Mouse (Mus musculus) WW6 (cell line): ENCODE results near the gene Slc44a3.
A peak's percentile ranks its signal among the peaks of the same experiment; 100 is the strongest.

ENCODE experiments used
- DNase-seq: peaks from one replicate; pipeline ENCODE4 v3.0.0-alpha.2; 2013; ENCODE audit warnings: low read depth, low spot score

Gene Slc44a3

DNA sequence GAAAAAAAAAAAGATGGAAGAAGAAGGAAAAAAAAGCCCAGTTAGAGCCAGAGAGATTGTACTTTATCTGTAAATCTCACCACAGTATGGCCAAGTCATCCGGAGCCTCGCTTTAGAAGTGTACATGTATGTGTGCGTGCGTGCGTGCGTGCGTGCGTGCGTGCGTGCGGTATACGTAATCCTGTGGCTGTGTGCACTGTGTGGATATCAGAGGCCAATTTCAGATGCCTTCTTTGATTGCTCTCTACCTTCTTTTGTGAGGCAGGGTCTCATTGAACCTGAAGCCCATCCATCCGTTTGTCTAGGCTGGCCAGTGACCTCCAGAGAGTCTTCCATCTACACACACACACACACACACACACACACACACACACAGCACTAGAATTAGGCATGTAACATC lies 70.7 kb downstream of the Slc44a3 start:
- DNase-seq: no peak

DNA sequence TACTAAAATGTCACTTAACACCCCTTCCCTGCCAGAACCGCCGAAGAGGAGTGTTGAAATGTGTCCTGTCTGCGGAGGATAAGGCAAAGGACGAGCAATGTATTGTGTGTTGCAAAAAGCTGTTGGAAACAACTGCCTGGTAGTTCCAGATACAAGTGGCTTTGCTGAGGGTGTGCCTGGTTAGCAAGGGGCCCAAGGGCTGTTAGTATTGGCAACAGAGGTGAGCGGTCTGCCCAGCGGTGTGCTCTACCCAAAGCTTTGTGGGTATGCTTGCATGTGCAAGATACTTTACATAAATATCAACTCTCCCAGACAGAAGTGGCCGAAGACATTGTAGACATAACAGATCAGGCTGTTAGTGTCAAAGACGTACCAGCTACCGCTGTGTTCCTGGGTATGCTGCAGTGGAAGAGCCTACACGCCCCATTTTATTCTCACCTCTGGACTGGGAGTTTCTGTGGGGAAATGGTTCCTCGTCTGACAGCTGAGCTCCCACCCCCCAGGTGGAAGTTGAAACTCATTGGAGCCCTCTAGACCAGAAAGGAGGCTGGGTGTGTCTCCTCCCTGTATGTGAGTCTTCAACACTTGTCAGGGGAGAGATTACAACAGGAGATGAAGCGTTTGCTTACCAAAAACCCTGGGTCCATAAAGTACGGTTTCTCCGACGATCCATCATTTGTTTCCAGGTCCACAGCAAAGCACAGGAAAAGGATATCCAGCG lies 71.6 kb downstream of the Slc44a3 start:
- DNase-seq: no peak

DNA sequence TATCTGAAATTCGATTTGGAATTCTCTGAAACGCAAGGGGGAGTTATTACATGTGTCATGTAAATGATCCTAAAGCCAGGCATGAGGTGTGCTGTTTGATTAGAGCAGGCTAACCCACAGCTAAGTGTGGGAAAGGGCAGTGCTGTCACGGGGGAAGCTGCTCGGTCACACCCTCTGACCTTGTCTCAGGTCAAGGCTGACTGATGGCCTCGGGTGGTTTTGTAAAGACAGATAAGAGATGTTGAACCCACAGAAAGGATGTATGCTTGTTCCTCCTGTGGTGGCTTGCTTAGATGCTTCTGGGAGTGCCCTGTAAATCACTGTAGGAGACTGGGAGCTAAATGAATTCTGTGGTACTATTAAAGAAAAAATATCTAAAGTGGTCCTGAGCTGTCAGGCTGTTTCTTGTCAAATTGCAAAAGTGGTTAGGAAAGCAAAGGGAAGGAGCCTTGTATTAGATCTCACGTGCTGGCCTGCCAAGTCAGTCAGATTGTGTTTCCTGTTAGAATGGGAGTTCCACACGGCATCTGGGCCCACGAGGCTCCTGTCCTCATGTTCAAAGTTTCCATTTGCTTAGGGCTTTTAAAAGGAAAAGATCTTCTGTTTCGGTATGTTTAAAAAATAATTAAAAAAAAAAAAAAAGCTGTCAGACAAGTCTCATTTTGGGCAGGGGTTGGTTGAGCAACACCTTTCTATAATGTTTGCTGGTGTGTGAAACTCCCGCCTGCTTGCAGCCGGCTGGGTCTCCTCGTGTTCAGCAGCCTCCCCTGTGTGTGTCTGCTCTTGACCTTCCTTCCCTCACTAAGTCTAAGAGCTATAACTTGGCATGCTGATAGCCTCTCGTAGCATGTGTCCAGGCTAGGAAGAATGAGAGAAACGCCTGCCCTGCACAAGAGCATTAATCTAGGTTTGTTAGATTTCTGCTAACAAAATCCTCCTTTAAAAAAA lies 73.4 kb downstream of the Slc44a3 start:
- DNase-seq: no peak

DNA sequence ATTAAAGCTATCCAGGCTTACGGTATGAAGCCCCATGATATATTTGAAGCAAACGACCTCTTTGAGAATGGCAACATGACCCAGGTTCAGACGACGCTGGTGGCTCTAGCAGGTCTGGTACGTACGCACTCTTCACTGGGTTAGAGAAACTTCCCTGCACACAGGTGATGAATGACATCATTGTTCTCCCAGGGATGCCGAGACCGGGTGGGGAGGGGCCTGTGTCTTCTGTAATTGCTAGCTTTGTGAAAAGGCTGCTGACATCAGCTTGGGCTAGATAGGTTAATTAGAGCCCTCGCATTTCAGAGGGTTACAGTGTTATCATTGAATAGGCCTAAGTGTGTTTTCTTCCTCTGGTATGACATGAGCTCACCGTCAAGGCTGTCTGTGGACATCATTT lies 80.8 kb downstream of the Slc44a3 start:
- no peak for DNase-seq

DNA sequence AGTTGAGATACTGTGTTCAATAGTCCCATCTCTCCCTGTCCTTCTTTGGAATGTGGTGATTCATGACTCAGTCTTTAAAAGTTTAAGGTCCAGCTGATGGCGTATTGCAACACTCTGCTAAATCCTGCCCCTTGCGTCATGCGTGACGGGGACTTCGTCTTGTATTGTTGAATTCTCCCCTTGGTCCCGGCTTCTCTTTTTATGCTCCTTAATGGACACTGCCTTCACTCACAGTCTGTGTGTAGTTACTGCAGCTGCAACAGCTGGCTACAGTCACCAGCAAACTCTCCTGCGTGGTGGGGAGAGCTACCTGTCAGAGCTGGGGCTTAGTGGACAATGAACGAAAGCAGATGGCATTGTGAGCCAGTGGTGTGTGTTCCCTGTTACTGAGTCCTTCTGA lies 82.7 kb downstream of the Slc44a3 start:
- no peak for DNase-seq

DNA sequence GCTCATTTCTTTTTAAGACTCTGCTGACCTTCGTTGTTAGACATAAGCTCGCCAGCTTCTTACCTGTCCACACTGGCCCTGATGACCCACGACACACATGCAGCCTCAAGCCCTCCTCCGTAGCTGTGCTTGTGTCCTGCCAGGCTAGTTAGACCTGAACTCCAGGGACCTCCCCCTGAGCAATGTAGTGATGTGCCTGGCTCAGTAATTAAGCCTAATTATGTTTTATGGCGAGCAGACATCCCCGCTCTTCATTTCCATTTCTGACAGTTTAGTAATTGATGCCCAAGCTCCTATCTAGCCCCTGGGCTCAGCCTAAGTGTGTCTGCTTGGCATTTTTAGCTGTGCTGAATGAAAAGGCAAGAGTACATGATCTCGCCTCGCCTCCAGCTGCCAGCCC lies 83.6 kb downstream of the Slc44a3 start:
- DNase-seq: no peak

DNA sequence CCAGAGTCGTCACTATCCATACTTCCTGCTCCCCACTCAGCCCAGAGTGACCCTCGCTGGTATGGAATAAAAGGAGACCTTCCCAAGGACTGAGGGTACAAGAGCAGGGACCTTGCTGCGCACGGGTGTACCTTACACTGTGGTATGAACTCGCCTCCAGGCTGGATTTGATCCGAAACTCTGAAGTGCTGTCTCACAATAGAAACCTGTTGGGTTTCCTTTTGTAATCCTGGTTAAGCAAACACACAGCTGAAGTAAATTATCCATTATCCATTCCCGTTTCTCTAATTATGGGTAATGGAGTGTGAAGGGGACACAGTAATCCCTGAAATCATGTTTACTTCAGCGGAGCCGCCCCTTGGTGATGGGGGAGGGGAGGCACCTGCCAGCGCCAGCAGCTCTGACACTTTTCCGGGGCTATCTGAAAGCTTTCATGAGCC lies 84.2 kb downstream of the Slc44a3 start:
- no peak for DNase-seq

DNA sequence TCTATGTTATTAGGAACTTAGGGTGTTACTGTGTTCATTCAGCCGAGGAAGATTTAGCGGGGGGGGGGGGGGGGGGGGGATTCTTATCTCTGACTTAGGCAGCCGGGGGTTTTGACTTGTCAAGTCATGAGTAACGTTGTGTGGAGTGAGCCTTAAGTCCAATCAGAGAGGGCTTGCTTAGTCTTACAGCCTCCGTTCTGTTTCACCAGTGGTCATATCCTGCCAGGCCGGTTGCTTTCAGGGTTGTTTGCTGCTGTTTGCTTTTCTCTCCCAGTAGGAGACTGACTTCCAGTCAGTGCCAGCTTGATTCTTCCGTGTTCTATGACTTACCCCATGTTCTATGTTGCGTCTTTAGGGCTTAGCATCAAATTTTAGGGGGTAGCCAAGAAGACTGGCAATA lies 85.8 kb downstream of the Slc44a3 start:
- DNase-seq: no peak

DNA sequence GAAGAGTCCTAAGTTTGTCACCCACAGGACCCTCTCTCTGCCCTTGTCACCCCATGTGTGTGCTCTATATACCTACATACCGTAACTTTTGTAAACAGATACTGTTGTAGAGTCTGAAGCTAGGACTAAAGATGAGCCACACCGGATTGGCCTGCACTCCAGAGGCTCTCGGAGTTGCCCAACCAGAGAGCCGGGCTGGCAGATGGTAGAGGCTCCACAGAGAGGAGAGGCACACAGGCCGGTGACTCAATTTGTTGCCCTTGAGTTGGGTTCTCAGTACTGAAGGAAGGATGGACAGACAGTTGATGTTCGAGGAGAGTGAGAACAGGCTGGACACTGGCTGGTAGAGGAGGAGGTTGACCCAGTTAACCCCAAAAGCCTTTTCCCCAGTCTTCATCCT lies 87.8 kb downstream of the Slc44a3 start:
- no peak for DNase-seq

DNA sequence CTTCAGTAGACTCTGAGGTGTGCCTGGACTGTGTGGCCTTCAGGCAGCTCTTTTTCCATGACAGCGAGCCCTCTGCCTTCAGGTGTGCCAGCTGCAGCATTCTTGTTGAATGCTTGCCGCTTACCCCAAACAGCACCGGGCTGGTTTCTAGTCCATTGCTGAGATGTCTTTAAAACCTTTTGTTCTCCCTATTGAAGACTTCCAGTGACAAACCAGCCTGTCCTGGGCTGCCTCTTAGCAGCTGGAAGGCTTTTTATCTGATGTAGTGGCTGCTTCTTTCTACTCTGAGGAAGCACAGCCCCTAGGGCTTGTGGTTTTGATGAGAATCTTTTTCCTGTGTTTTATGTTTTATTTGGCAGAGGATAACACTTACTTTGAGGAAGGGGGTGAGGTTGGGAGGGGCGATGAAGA lies 88.3 kb downstream of the Slc44a3 start:
- DNase-seq: no peak

DNA sequence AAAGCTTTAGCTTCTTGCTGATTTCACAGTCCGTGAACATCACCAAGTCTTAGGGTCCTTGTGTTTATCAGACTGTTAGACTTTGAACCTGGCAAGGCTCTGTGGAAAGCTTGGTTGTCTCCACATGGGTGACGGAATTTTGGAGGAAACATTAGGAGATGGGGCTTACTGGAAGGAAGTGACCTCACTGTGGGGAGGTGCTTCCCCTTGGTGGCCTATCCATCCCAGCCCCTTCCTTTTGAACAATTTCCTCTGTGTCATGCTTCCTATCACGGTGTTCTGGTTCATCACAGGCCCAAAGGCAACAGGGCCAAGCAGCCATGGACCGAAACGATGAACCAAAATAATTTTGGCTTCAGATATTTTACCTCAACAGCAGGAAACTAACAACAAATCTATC lies 89.9 kb downstream of the Slc44a3 start:
- no peak for DNase-seq

DNA sequence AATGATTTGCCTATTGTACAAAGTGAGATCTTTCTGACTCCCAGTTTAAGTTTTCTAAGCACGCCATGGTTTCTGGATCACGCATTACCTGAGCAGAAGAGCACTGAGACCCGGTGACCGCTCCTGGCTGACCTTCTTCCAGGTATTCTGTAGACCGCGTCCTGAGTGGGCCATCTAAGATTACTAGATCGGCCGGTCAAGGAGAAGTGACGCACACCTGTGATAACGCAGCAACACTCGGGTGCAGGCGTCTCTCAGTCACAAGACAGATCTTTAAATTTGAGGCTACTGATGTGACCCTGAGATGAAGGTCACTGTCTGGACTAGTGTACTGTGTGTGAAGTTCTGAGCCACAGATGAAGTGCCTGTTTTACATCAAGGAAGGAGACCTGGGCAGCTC lies 90.7 kb downstream of the Slc44a3 start:
- DNase-seq: no peak

DNA sequence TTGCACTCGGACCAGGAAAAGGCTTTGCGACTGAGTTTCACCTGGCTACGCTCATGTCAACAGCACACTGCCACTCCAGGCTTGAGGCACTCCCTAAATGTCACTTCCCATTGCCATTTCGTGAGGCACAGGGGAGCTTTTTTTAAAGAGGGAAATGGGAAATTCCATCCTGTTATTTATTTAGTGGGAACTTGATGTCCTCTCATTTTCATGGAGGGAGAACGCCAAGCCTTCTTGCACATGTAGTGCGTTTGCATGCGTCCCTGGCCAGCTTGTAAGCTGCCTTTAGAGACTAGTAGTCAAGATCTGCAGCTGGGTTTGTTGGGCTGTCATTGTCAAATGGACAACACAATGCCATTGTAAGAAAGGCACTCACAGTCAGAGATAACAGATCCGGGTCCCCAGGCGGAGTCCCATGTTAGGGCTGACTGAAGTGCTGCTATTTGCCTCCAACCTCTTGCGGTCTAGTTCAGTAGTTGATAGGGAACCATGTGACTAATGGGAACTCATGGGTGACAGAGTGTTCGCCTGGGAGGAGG lies 92.5 kb downstream of the Slc44a3 start:
- no peak for DNase-seq

DNA sequence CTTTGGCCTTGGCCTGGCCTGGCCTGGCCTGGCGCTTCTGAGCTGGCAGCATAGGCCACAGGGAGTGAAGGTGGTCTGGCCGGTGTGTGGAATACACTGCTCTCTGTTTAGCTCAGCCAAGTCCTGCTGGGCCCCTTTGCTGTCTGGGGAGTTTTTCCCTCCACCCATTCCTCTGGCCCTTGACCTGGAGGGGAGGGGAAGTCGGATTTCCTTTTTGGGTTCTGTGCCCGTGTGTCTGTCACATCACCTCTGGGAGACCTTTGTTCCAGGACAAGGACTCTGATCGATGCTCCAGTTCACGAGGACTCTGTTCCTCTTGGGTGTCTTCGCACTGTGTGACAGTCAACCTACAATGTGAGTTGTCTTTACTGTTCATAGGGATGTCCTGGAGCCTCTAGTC lies 94.2 kb downstream of the Slc44a3 start:
- DNase-seq: no peak

DNA sequence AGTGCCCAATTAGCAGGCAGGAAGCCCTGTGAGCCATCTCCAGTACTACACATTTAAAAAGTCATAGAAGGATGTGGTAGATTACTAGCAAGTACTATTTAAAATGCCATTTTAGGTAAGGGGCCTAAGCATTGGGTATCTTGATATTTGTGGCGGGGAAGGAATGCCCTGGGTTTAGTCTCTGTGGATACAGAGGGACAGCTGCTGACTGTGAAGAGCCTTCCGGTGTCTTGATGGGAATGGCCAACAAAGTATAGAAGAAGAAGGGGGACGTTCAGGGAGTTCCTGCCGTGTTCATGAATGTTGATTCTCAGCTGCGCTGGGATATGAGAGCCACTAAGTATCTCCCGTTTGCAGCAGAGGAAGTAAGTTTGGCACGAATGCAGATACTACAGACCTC lies 95.1 kb downstream of the Slc44a3 start:
- no peak for DNase-seq

DNA sequence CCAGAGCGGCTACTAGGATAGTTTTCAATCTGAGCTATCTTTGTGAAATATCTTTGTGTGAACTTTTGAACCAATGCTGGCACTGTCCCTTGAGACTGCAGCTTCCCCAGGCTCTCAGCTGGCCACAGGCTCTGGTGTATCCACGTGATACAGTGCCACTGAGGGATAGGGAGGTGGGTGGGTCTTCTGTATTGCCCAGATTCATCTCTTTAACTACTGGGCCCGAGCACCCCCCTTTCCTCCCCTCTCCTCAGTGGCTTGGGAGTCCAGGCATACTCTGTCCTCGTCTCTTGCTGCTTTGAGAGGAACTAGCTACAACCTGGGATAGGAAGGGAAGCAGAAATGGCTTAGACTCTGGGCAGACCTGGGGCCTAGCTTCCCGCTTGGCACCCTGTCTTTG lies 96.9 kb downstream of the Slc44a3 start:
- no peak for DNase-seq

DNA sequence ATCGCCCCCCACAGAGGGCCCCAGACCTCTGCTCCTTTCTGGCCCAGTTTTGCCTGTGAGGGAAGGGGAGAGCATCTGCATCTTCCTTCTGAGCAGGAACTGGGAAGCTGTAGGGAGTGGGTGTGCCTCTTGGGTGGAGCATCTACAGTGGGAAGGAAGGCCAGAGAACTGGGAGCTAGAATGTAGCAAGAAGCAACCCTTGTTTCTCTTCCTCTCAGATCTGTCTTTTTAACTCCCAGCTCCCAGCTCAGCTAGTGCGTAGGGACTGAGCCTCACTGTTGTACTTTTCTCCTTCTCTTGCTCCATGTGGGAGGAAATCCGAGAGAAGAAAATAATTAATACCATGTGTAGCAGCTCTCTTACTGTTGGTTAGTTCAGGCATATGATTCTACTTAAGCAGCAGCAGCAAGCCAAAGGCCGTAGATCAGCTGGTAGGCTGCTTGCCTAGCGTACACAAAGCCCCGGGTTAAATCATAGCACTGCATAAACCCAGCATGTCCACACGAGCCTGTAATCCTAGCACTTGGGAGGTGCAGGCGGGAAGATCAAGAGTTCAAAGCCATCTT lies 98.2 kb downstream of the Slc44a3 start:
- no peak for DNase-seq

DNA sequence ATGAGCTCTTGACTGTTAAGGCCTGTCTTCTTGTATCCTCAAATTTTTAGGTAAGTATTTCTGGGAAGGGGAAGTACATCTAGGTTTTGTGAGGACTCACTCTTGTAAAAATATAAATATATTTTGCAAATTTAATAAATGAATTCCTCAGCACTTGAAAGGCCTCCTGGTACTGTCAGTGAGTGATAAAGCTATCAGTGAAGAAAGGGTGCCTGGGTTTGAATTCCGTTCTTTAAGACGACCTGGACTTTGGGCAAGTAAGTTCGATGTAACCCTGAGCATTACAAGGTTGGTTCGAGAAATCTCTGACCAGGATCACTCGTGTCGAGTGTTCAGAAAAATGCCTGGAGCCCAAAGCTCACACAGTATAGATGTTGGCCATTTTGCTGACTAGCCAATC lies 98.8 kb downstream of the Slc44a3 start:
- no peak for DNase-seq

DNA sequence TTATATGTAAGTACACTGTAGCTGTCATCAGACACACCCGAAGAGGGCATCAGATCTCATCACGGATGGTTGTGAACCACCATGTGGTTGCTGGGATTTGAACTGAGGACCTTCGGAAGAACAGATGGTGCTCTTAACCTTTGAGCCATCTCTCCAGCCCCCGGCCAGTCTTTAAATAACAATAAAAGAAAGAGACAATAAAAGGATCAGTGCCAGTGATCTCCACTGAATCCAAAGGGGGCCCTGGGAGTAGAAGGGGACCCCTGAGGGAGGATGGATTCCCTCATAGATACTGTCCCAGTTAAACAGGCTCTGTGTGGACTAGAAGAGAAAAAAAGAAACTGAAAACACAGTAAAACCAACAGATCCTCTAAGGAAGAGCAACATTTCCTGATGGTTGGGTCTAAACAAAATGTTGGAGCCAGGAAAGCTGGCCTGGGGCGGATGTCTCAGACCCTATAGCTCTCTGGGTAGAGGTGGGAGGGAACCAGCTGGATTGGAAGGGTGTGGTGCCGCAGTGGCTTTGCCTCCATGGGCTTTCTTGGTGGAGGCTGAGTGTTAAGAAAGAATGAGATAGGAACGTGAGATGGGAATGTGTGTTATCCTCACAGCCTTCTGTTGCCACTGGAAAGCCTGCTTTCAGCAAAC lies 101.8 kb downstream of the Slc44a3 start:
- peak; percentile 48 for DNase-seq

DNA sequence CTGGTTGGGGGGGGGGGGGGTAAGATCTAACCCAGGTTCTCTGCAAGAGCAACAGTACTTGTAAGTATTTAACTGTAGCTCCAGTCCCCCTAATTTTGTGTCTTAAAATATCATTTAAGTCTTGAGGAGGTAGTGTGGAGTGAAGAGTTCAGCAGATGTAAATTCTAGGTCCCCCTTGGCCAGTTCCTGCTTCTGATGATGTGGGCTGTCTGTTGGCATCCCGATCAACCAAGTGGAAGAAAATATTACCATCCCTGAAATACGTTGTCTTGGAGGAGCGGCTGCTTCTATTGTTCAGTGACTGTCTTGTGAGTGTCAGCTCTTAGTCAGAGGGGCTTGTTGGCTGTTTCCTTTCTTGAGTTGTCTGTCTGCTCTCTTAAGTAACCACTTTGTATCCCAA lies 102.7 kb downstream of the Slc44a3 start:
- no peak for DNase-seq

DNA sequence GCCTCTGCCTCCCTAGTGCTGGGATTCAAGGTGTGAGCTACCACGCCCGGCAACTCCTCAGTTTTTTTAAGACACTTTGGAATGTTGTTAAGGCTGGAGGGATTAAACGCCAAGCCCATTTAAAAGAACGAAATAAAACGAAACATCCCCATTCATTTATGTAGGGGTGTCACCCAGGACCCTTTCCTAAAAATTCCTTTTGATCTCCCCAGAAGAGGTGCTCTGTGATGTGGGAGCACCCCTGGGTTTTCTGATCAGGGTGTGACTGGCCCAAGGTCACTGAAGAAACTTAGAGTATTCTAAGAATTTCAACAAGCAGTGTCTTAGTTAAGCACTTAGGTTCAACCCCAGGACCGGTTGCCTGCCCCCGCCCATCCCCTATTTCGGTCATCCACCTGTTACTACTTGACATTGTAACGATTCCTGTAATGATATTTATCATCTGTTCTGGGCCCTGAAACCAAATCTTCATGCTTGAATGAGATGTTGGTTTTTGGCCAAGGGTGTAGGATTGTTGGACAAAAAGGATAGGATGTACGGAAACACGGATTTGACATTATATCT lies 103.4 kb downstream of the Slc44a3 start:
- no peak for DNase-seq

DNA sequence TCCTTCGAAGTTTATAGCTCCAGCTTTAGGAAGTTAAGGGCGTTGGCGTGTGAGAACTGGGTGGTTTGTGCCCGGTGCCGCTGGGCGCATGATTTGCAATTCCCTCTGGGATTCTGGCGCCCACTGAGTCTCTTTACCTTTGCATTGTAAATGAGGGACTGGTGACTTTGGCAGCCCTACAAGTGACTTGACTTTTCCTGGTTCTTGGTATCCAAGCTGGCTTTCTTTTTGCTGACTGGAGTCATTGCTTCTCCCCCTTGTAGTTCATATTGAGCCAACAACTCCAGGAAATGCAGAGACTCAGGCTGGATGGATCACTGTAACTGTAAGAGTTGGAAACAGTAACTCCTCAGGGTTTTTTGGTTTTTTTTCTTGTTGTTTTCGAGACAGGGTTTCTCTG lies 104.0 kb downstream of the Slc44a3 start:
- DNase-seq: no peak
